Mouse (Mus musculus) stomach, embryonic 15.5 days (tissue): ENCODE results near the gene Tmod2. TPM values are rescaled to one million over a fixed set of nuclear protein-coding genes. Genes with fewer than 3 reads are reported as not detected.
"Not testable (repeated sequence)": the region's sequence is repeated elsewhere in the genome, so short reads cannot be mapped to it uniquely, and the experiment has no call there.

ENCODE experiments used
- ATAC-seq: fragments of 200-750 bp; cut with Nextera tagmentation; 2 replicates; pipeline ENCODE4 v1.8.0; 2017; ENCODE audit warnings: low read depth, moderate number of reproducible peaks, moderate TSS enrichment; ENCODE audit not compliant: insufficient read depth, low FRiP score
- H3K27ac ChIP-seq: fragments of 300-500 bp; sonication (generic); 2 replicates; pipeline ENCODE4 v1.5.1; 2015; ENCODE audit warnings: mild to moderate bottlenecking, inconsistent platforms
- H3K27me3 ChIP-seq: fragments of 300-500 bp; sonication (generic); replicated peaks from 2 replicates; pipeline ENCODE4 v1.6.1; 2015; ENCODE audit warnings: inconsistent platforms
- H3K36me3 ChIP-seq: fragments of 300-500 bp; sonication (generic); 2 replicates; pipeline ENCODE4 v1.6.1; 2015; ENCODE audit warnings: inconsistent platforms
- H3K4me1 ChIP-seq: fragments of 300-500 bp; sonication (generic); 2 replicates; pipeline ENCODE4 v1.6.1; 2015; ENCODE audit warnings: inconsistent platforms
- H3K4me2 ChIP-seq: fragments of 300-500 bp; sonication (generic); 2 replicates; pipeline ENCODE4 v1.6.1; 2015; ENCODE audit warnings: mild to moderate bottlenecking, inconsistent platforms
- H3K4me3 ChIP-seq: fragments of 300-500 bp; sonication (generic); replicated peaks from 2 replicates; pipeline ENCODE4 v1.5.1; 2015; ENCODE audit warnings: inconsistent platforms
- H3K9ac ChIP-seq: fragments of 300-500 bp; sonication (generic); 2 replicates; pipeline ENCODE4 v1.6.1; 2015; ENCODE audit warnings: inconsistent platforms
- H3K9me3 ChIP-seq: fragments of 300-500 bp; sonication (generic); 2 replicates; pipeline ENCODE4 v1.6.1; 2016; ENCODE audit warnings: inconsistent platforms
- WGBS: fragments of 180-500 bp; shearing (Covaris S2); methylation state at CpG from one replicate; pipeline ENCODE4 v1.1.7; 2015; 5-methylcytosine and 5-hydroxymethylcytosine counted together
- polyA plus RNA-seq: library from polyadenylated mRNA; unstranded; fragments of >200 nt; fragmentation: Nextera tagmentation; extraction: Ambion mirVana; gene quantifications from 2 replicates; pipeline ENCODE4 v1.2.1, GENCODE M21; 2015

Tmod2 gene
- polyA plus RNA-seq, 1 experiment from 2014 or later: 18.1 TPM

DNA sequence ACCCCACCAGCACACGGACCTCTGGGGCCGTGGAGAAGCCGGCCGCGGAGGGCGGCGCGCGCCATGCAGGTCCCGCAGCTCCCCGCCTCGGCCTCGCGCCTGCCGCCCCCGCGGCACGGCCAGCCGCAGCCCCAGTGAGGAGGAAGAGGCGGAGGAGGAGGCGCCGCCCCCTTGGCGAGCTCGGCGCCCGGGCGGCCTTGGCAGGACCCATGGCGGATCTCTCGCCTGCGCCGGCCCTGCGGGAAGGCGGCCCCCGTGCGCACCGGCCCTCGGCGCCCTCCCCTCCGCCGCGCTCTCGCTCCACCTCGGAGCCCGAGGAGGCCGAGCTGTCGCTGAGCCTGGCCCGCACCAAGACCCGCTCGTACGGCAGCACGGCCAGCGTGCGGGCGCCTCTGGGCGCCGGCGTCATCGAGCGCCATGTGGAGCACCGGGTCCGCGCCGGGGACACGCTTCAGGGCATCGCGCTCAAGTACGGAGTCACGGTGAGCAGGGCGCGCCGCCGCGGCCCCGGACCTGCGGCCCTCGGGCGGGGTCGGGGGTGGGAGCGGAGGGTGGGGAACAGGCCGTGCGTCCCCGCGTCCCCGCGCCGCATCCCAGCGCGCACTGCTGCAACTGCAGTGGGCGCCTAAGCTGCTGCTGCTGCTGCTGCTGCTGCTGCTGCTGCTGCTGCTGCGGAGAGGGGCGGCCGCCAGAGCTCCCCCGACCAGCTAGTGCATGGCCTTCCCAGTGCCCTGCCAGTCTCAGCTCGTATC, 14.6 kb upstream of the Tmod2 start, which contains the start of gene Lysmd2:
Gene Lysmd2 (plus strand): TSS at position 186 of the 752 bp plus-strand sequence.
- H3K36me3 ChIP-seq: no peaks in the 10 kb centered on the region
- peak within 1 kb of the TSS; percentile 83 for H3K4me3 ChIP-seq
- H3K4me1 ChIP-seq: peaks cover 4% of the 10 kb centered on the region; the same call in 1 of the 2 replicates
- peak within 1 kb of the TSS; percentile 89 for H3K4me2 ChIP-seq
- H3K9ac ChIP-seq: peak within 1 kb of the TSS; percentile 64
- no peaks in the 10 kb centered on the region for H3K9me3 ChIP-seq
- peak within 1 kb of the TSS; percentile 69 for H3K27ac ChIP-seq
- peak; percentile 88 for ATAC-seq
- WGBS: 1% methylated on average over 79 of the region's 94 CpGs
- no peaks in the 10 kb centered on the region for H3K27me3 ChIP-seq

DNA sequence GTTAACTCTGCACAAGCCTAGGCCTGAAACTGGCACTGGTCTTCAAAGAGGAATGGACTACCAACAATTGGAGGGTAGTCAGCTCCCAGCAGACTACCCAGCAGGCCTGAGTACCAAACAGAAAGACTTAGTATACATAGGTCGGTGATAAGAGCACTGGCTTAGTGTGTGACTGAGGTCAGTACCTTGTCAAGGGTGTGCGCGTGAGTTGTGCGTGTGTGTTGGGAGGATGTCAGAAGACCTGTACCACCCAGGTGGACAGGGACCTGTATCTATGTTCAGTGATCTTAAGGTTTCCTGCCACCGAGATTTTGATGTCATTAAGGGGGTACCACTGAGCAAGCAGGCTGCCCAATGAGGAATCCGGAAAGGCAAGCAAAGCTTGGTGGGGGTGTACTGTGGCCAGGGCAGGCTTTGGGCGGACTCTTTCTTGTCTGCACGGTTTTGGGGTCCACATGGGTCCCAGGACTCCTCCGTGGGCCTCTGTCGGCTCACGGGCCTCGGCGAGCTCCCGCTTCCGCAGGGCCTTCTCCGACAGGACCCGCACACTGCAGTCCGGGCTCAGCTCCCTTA, 13.9 kb upstream of the Tmod2 start:
- 17% methylated on average over 18 of the region's 18 CpGs for WGBS
- Histone ChIP-seq H3K4me1 (peaks cover 4% of the 10 kb centered on the region; the same call in 1 of the 2 replicates), H3K9ac (peak overlapping the region; percentile 64), H3K27me3 (no peaks in the 10 kb centered on the region), H3K27ac (peak overlapping the region; percentile 69), H3K4me3 (peak overlapping the region; percentile 83), H3K36me3 (no peaks in the 10 kb centered on the region), H3K4me2 (peak overlapping the region; percentile 89), H3K9me3 (no peaks in the 10 kb centered on the region)
- ATAC-seq: no peak; the same call in 1 of the 2 replicates

DNA sequence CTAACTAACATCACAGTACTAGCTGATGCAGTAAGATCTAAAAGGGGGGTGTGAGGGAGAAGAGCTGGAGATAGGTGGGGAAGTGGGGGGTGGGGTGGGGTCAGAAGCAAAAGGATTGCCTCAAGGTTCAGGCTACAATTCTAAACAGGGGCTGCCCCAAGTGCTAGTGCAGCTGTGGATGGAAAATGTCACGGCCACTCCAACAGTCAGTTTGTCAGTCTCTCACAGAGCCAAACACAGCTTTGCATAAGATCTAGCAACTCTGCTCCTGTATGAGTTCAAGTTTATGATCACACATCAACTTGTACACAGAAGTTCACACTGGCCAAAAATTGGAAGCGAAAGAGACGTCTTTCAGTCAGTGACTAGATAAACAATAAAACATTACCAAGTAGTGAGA, 10.3 kb upstream of the Tmod2 start:
- H3K9me3 ChIP-seq: no peaks in the 10 kb centered on the region
- no peaks in the 10 kb centered on the region for H3K36me3 ChIP-seq
- H3K4me2 ChIP-seq: no peak overlapping the region
- H3K27ac ChIP-seq: no peak overlapping the region
- no peaks in the 10 kb centered on the region for H3K27me3 ChIP-seq
- WGBS: 72% methylated on average over 3 of the region's 3 CpGs
- no peak overlapping the region for H3K4me3 ChIP-seq
- ATAC-seq: no peak
- H3K9ac ChIP-seq: no peak overlapping the region
- H3K4me1 ChIP-seq: peaks cover 4% of the 10 kb centered on the region; the same call in 1 of the 2 replicates

- H3K9me3 ChIP-seq, H3K27ac ChIP-seq, H3K9ac ChIP-seq, ATAC-seq, H3K27me3 ChIP-seq, H3K36me3 ChIP-seq, H3K4me1 ChIP-seq, H3K4me2 ChIP-seq, H3K4me3 ChIP-seq: not testable (repeated sequence)
- 87% methylated on average over 2 of the region's 2 CpGs for WGBS
These were observed 8.6 kb upstream of the Tmod2 start for GRCm38 (mm10) chr9:75619761-75620160.

DNA sequence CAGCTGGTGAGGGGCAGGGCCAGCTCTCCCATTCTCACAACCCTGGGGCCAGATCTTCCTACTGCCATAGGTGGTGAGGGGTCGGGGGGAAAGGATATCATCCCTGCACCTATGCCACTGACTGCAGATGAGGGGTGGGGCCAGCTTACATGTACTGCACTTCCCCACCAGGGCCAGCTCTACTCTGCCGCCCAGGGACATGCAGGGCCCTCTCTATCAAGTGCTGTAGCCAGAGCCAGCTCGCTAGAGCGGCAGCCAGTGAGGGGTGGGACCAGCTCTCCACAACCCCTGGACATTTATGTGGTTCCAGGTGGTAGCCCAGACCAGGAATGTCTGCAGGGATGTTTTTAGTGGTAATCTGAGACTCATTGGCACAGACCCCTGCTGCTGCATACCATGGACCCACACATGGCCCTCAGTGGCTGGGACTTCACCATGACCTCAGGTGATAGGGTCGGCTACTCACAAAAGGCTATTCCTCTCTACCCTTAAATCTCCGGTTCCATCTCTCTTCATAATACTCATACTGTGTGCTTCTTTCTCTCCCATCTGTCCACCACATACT, 7.8 kb upstream of the Tmod2 start:
- ATAC-seq: no peak
- Histone ChIP-seq H3K27ac (no peak overlapping the region), H3K4me2 (no peak overlapping the region), H3K9me3 (no peaks in the 10 kb centered on the region), H3K27me3 (no peaks in the 10 kb centered on the region), H3K9ac (no peak overlapping the region), H3K4me1 (no peaks in the 10 kb centered on the region), H3K4me3 (no peak overlapping the region), H3K36me3 (no peaks in the 10 kb centered on the region)
- 78% methylated on average over 6 of the region's 6 CpGs for WGBS

GRCm38 (mm10) chr9:75616560-75616959, 5.4 kb upstream of the Tmod2 start:
- no peaks in the 10 kb centered on the region for H3K36me3 ChIP-seq
- no peaks in the 10 kb centered on the region for H3K9me3 ChIP-seq
- no peak for ATAC-seq
- H3K9ac ChIP-seq: no peak overlapping the region
- no peaks in the 10 kb centered on the region for H3K27me3 ChIP-seq
- H3K4me3 ChIP-seq: no peak overlapping the region
- WGBS: 61% methylated on average over 3 of the region's 3 CpGs
- no peak overlapping the region for H3K4me2 ChIP-seq
- H3K4me1 ChIP-seq: no peaks in the 10 kb centered on the region
- H3K27ac ChIP-seq: no peak overlapping the region

- 24% methylated on average over 16 of the region's 16 CpGs for WGBS
- peak overlapping the region; percentile 98 for H3K4me2 ChIP-seq
- no peak overlapping the region for H3K27ac ChIP-seq
- peaks cover 10% of the 10 kb centered on the region; the same call in 1 of the 2 replicates for H3K27me3 ChIP-seq
- no peaks in the 10 kb centered on the region for H3K36me3 ChIP-seq
- H3K9ac ChIP-seq: no peak overlapping the region
- peaks cover 2% of the 10 kb centered on the region; the same call in 1 of the 2 replicates for H3K4me1 ChIP-seq
- ATAC-seq: no peak
- no peaks in the 10 kb centered on the region for H3K9me3 ChIP-seq
- peak overlapping the region; percentile 60 for H3K4me3 ChIP-seq
These were observed 1.2 kb downstream of the Tmod2 start for GRCm38 (mm10) chr9:75609965-75610364.

GRCm38 (mm10) chr9:75609505-75609904, 1.6 kb downstream of the Tmod2 start:
- Histone ChIP-seq H3K27ac (no peak overlapping the region), H3K4me3 (no peak overlapping the region), H3K9ac (no peak overlapping the region), H3K4me2 (peak overlapping the region; percentile 98; the same call in 1 of the 2 replicates), H3K9me3 (no peaks in the 10 kb centered on the region), H3K4me1 (peaks cover 2% of the 10 kb centered on the region; the same call in 1 of the 2 replicates), H3K36me3 (no peaks in the 10 kb centered on the region), H3K27me3 (peaks cover 10% of the 10 kb centered on the region; the same call in 1 of the 2 replicates)
- 68% methylated on average over 1 of the region's 1 CpGs for WGBS
- no peak; the same call in 1 of the 2 replicates for ATAC-seq

- no peaks in the 10 kb centered on the region for H3K36me3 ChIP-seq
- ATAC-seq: no peak
- H3K9me3 ChIP-seq: no peaks in the 10 kb centered on the region
- WGBS: 87% methylated on average over 4 of the region's 4 CpGs
- no peak overlapping the region for H3K27ac ChIP-seq
- H3K27me3 ChIP-seq: peaks cover 10% of the 10 kb centered on the region; the same call in 1 of the 2 replicates
- peaks cover 2% of the 10 kb centered on the region; the same call in 1 of the 2 replicates for H3K4me1 ChIP-seq
- H3K9ac ChIP-seq: no peak overlapping the region
- no peak overlapping the region for H3K4me2 ChIP-seq
- no peak overlapping the region for H3K4me3 ChIP-seq
These were observed 3.6 kb downstream of the Tmod2 start for GRCm38 (mm10) chr9:75607496-75607895.

GRCm38 (mm10) chr9:75601510-75601909, 9.6 kb downstream of the Tmod2 start:
- WGBS: 15% methylated on average over 12 of the region's 12 CpGs
- ATAC-seq: no peak
- H3K9me3 ChIP-seq: no peaks in the 10 kb centered on the region
- no peak overlapping the region for H3K4me2 ChIP-seq
- no peaks in the 10 kb centered on the region for H3K36me3 ChIP-seq
- 0 out of 2 replicates have a peak, but pooled peaks cover 5% of the 10 kb centered on the region for H3K4me1 ChIP-seq
- H3K27ac ChIP-seq: no peak overlapping the region
- no peak overlapping the region for H3K9ac ChIP-seq
- H3K27me3 ChIP-seq: no peaks in the 10 kb centered on the region
- no peak overlapping the region for H3K4me3 ChIP-seq

GRCm38 (mm10) chr9:75600166-75600934, 10.8 kb downstream of the Tmod2 start:
- H3K9ac ChIP-seq: no peak overlapping the region
- peak; percentile 26; the same call in 1 of the 2 replicates for ATAC-seq
- H3K9me3 ChIP-seq: no peaks in the 10 kb centered on the region
- no peaks in the 10 kb centered on the region for H3K27me3 ChIP-seq
- 66% methylated on average over 7 of the region's 7 CpGs for WGBS
- no peak overlapping the region for H3K4me3 ChIP-seq
- no peak overlapping the region for H3K27ac ChIP-seq
- no peak overlapping the region for H3K4me2 ChIP-seq
- 0 out of 2 replicates have a peak, but pooled peaks cover 5% of the 10 kb centered on the region for H3K4me1 ChIP-seq
- no peaks in the 10 kb centered on the region for H3K36me3 ChIP-seq
